Mouse (Mus musculus): ENCODE data around the gene Myo10.

DNA sequence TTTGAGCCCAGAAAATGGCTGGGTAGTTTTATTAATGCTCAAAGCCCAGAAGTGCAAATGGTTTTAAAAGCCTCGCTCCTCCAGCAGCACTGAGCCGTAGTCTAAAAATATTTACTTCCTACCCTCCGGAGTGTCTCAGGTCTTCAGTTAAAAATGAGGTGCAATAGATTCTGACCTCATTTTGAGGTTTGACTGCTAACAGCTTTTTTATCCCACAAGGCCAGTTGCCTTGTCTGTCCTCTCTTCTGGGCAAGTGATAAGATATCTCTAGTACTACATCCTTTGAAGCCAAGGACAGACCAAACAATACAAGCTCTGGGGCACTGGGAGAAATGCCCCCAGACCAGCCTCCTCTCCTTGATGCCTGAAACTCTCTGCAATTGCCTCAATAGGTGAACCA lies 49.2 kb upstream of the Myo10 start:
- TF ChIP-seq POLR2A (IDR thresholded peaks at IDR 0.05; ENCODE audit: extremely low read depth, insufficient read depth, low read length) (no peak), CTCF (IDR thresholded peaks at IDR 0.05; ENCODE audit: low read depth, low read length) (no peak)

Measured in liver, adult 2 months (tissue).